Mouse (Mus musculus) CH12.LX (cell line): Measurements from ENCODE around the gene Rfesd. TPM values are rescaled to one million over a fixed set of nuclear protein-coding genes. Genes with fewer than 3 reads are reported as not detected.

Experiments used
- DNase-seq: peaks from one replicate; pipeline ENCODE4 v3.0.0-alpha.2; 2013; ENCODE audit errors: extremely low read depth
- H3K27ac ChIP-seq: 2 replicates; pipeline ENCODE4 v1.5.1; 2012; ENCODE audit warnings: low read depth, mild to moderate bottlenecking, control low read depth, moderate library complexity; ENCODE audit not compliant: insufficient read depth
- H3K27me3 ChIP-seq: replicated peaks from 2 replicates; pipeline ENCODE3; 2012; ENCODE audit warnings: inconsistent platforms
- H3K36me3 ChIP-seq, 2 experiments: replicated peaks in 1 of 2; 2 replicates each; pipeline versions ENCODE3 to v1.6.1; 2012; ENCODE audit warnings: inconsistent platforms in 1 of 2, low read length in 1 of 2, mild to moderate bottlenecking in 1 of 2, mixed read lengths in 1 of 2, moderate library complexity in 1 of 2; ENCODE audit not compliant: control insufficient read depth in 1 of 2, insufficient read depth in 1 of 2
- H3K4me1 ChIP-seq, 2 experiments: 2 replicates each; pipeline ENCODE4 v1.6.1; 2012; ENCODE audit warnings: inconsistent platforms in 1 of 2, moderate library complexity in 1 of 2; ENCODE audit not compliant: insufficient read depth in 2 of 2, control insufficient read depth in 1 of 2
- H3K4me2 ChIP-seq: 2 replicates; pipeline ENCODE4 v1.6.1; 2012; ENCODE audit warnings: low read depth, mild to moderate bottlenecking, control low read depth; ENCODE audit not compliant: poor library complexity, insufficient read depth, severe bottlenecking
- H3K4me3 ChIP-seq, 3 experiments: fragments of 150-350 bp in 1 of 3; sonication (generic) in 1 of 3; replicated peaks in 1 of 3; 2 replicates each; pipeline versions ENCODE3 to v1.5.1; 2011 to 2012; ENCODE audit warnings: low read depth in 2 of 3, low read length in 2 of 3, mild to moderate bottlenecking in 2 of 3, moderate library complexity in 2 of 3, control low read depth in 1 of 3, improper control_type of control experiment in 1 of 3, inconsistent platforms in 1 of 3, mixed read lengths in 1 of 3; ENCODE audit not compliant: poor library complexity in 1 of 3
- H3K79me2 ChIP-seq: replicated peaks from 2 replicates; pipeline ENCODE4 v1.6.1; 2012; ENCODE audit warnings: mild to moderate bottlenecking, moderate library complexity; ENCODE audit not compliant: control insufficient read depth, poor library complexity, insufficient read depth, severe bottlenecking; ENCODE audit errors: extremely low read depth
- H3K9ac ChIP-seq: 2 replicates; pipeline ENCODE4 v1.6.1; 2012; ENCODE audit warnings: low read depth, mild to moderate bottlenecking, control low read depth, moderate library complexity; ENCODE audit not compliant: insufficient read depth
- H3K9me3 ChIP-seq: replicated peaks from 2 replicates; pipeline ENCODE3; 2012; ENCODE audit warnings: low read length, inconsistent platforms, mixed read lengths
- BHLHE40 ChIP-seq: IDR thresholded peaks from 2 replicates; pipeline ENCODE4 v1.6.1; 2011; ENCODE audit warnings: mild to moderate bottlenecking, low read depth, low read length, improper control_type of control experiment
- CHD2 ChIP-seq: IDR thresholded peaks from 2 replicates; pipeline ENCODE4 v1.6.1; 2011; ENCODE audit warnings: low read length, improper control_type of control experiment
- E2F4 ChIP-seq: IDR thresholded peaks from 2 replicates; pipeline ENCODE4 v1.6.1; 2011; ENCODE audit warnings: low read depth, low read length, improper control_type of control experiment; ENCODE audit not compliant: insufficient replicate concordance
- ELF1 ChIP-seq: IDR thresholded peaks from 2 replicates; pipeline ENCODE4 v1.6.1; 2014; ENCODE audit warnings: low read depth, mild to moderate bottlenecking, inconsistent platforms, low read length, improper control_type of control experiment
- ETS1 ChIP-seq: conservative IDR thresholded peaks from 2 replicates; pipeline ENCODE4 v1.6.1; 2012; ENCODE audit warnings: low read depth, mild to moderate bottlenecking, inconsistent platforms, low read length, improper control_type of control experiment, moderate library complexity
- GABPA ChIP-seq: IDR thresholded peaks from 2 replicates; pipeline ENCODE4 v1.6.1; 2012; ENCODE audit warnings: low read depth, low read length, improper control_type of control experiment, inconsistent platforms; ENCODE audit not compliant: insufficient replicate concordance
- HCFC1 ChIP-seq: IDR thresholded peaks from 2 replicates; pipeline ENCODE4 v1.6.1; 2012; ENCODE audit warnings: low read depth, mild to moderate bottlenecking, inconsistent platforms, low read length, improper control_type of control experiment
- IRF4 ChIP-seq: IDR thresholded peaks from 2 replicates; pipeline ENCODE4 v1.6.1; 2014; ENCODE audit warnings: low read depth, mild to moderate bottlenecking, inconsistent platforms, low read length, improper control_type of control experiment
- JUN ChIP-seq: IDR thresholded peaks from 2 replicates; pipeline ENCODE4 v1.6.1; 2011; ENCODE audit warnings: low read depth, mild to moderate bottlenecking, low read length, improper control_type of control experiment, moderate library complexity; ENCODE audit not compliant: insufficient read depth
- JUND ChIP-seq: conservative IDR thresholded peaks from 2 replicates; pipeline ENCODE4 v1.6.1; 2011; ENCODE audit warnings: low read depth, low read length, improper control_type of control experiment
- MAFK ChIP-seq: IDR thresholded peaks from 2 replicates; pipeline ENCODE4 v1.6.1; 2011; ENCODE audit warnings: low read length, improper control_type of control experiment; ENCODE audit not compliant: insufficient replicate concordance
- MAX ChIP-seq: IDR thresholded peaks from 2 replicates; pipeline ENCODE4 v1.6.1; 2011; ENCODE audit warnings: low read length, improper control_type of control experiment
- MAZ ChIP-seq: IDR thresholded peaks from 2 replicates; pipeline ENCODE4 v1.6.1; 2012; ENCODE audit warnings: low read depth, mild to moderate bottlenecking, inconsistent platforms, low read length, improper control_type of control experiment, moderate library complexity
- MEF2A ChIP-seq: IDR thresholded peaks from 2 replicates; pipeline ENCODE4 v1.6.1; 2014; ENCODE audit warnings: low read depth, mild to moderate bottlenecking, inconsistent platforms, low read length, improper control_type of control experiment, borderline replicate concordance
- MYC ChIP-seq: IDR thresholded peaks from 2 replicates; pipeline ENCODE4 v1.6.1; 2011; ENCODE audit warnings: low read depth, mild to moderate bottlenecking, improper control_type of control experiment, low read length
- NRF1 ChIP-seq: IDR thresholded peaks from 2 replicates; pipeline ENCODE4 v1.6.1; 2014; ENCODE audit warnings: low read depth, mild to moderate bottlenecking, inconsistent platforms, low read length, improper control_type of control experiment, moderate library complexity
- PAX5 ChIP-seq: IDR thresholded peaks from 2 replicates; pipeline ENCODE4 v1.6.1; 2012; ENCODE audit warnings: low read length, inconsistent platforms, mixed read lengths
- POLR2A ChIP-seq: IDR thresholded peaks from 2 replicates; pipeline ENCODE4 v1.6.1; 2011; ENCODE audit warnings: low read depth, mild to moderate bottlenecking, improper control_type of control experiment, low read length
- POLR2AphosphoS2 ChIP-seq: IDR thresholded peaks from 2 replicates; pipeline ENCODE4 v1.6.1; 2011; ENCODE audit warnings: low read depth, low read length, improper control_type of control experiment
- RAD21 ChIP-seq: IDR thresholded peaks from 2 replicates; pipeline ENCODE4 v1.6.1; 2011; ENCODE audit warnings: low read depth, mild to moderate bottlenecking, low read length, improper control_type of control experiment, moderate library complexity
- SMC3 ChIP-seq: IDR thresholded peaks from 2 replicates; pipeline ENCODE4 v1.6.1; 2011; ENCODE audit warnings: low read depth, low read length, improper control_type of control experiment
- UBTF ChIP-seq: IDR thresholded peaks from 2 replicates; pipeline ENCODE4 v1.6.1; 2012; ENCODE audit warnings: low read depth, mild to moderate bottlenecking, inconsistent platforms, low read length, improper control_type of control experiment, moderate library complexity
- USF1 ChIP-seq: IDR thresholded peaks from 2 replicates; pipeline ENCODE4 v1.6.1; 2014; ENCODE audit warnings: low read depth, mild to moderate bottlenecking, inconsistent platforms, low read length, improper control_type of control experiment
- ZC3H11A ChIP-seq: IDR thresholded peaks from 2 replicates; pipeline ENCODE4 v1.6.1; 2012; ENCODE audit warnings: low read depth, mild to moderate bottlenecking, inconsistent platforms, low read length, improper control_type of control experiment
- ZKSCAN1 ChIP-seq: IDR thresholded peaks from 2 replicates; pipeline ENCODE4 v1.6.1; 2012; ENCODE audit warnings: low read depth, inconsistent platforms, low read length, improper control_type of control experiment, borderline replicate concordance
- dilution Hi-C: fragments of 300-500 bp; cut with MboI; formaldehyde crosslinking; loops from 2 replicates; pipeline ENCODE4 v1.14.3; 2020; ENCODE audit warnings: low sequenced_read_pairs; ENCODE audit not compliant: extremely low pct_unique_long_range_greater_than_20kb, extremely low pct_ligation_motif_present
- in situ Hi-C: fragments of 300-500 bp; cut with MboI; formaldehyde crosslinking; loops from 3 replicates; pipeline ENCODE4 v1.14.3; 2019; ENCODE audit warnings: low sequenced_read_pairs, low pct_ligation_motif_present, low pct_unique_long_range_greater_than_20kb, mixed read lengths
- polyA plus RNA-seq: library from polyadenylated mRNA; unstranded; fragments of >175 nt; gene quantifications from 2 replicates; pipeline ENCODE4 v1.2.1, GENCODE M21; 2012; ENCODE audit warnings: low read depth; ENCODE audit not compliant: insufficient read length
- total RNA-seq, 2 experiments: library from RNA; depleted of rRNA; stranded (reverse); fragments of 300-350 nt in 1 of 2; fragments of >200 nt in 1 of 2; gene quantifications; 2 replicates each; pipeline ENCODE4 v1.2.3; 2012 to 2014

Gene Rfesd
- total and polyA plus RNA-seq, 3 experiments, result 7.8 to 15.9 (median 9.7) TPM

DNA sequence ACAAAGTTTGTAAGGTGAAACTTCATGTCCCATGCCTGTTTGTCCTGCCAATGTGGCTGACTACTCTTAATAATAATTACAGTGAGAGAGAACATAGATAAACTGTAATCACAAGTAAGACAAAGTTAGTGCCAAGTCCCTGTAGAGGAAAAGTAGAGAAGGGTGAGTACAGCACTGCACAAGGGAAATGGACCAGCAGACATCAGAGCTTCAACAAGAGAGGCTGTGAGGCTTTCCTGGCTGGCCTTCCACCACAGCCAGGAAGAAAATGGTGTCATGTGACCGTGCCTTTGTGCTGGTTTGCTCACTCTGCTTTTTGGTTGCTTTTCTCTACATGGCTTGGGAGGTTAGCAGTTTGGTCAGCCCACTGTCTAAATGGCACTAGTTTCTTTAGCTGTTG is 42.9 kb downstream of the Rfesd start:
- no peaks in the 10 kb centered on the region for H3K4me1 ChIP-seq
- in situ Hi-C loops (no loop called here), dilution Hi-C loops (no loop called here)
- H3K4me2 ChIP-seq, result no peak overlapping the region
- H3K27me3 ChIP-seq, result no peaks in the 10 kb centered on the region
- H3K27ac ChIP-seq, result no peak overlapping the region
- no peak overlapping the region for H3K9ac ChIP-seq
- no peaks in the 10 kb centered on the region for H3K9me3 ChIP-seq
- H3K4me3 ChIP-seq, result no peak overlapping the region
- DNase-seq, result no peak
- no peaks in the 10 kb centered on the region for H3K79me2 ChIP-seq
- no peak for TF ChIP-seq MAX
- TF ChIP-seq CHD2, result no peak
- no peak for TF ChIP-seq E2F4
- no peak for TF ChIP-seq POLR2AphosphoS2
- no peak for TF ChIP-seq BHLHE40
- TF ChIP-seq MYC, result no peak
- TF ChIP-seq ZKSCAN1, result no peak
- no peak for TF ChIP-seq POLR2A
- TF ChIP-seq UBTF, result no peak
- TF ChIP-seq JUND, result no peak
- no peak for TF ChIP-seq RAD21
- TF ChIP-seq ETS1, result no peak
- no peak for TF ChIP-seq PAX5
- TF ChIP-seq USF1, result no peak
- TF ChIP-seq IRF4, result no peak
- no peaks in the 10 kb centered on the region for H3K36me3 ChIP-seq

DNA sequence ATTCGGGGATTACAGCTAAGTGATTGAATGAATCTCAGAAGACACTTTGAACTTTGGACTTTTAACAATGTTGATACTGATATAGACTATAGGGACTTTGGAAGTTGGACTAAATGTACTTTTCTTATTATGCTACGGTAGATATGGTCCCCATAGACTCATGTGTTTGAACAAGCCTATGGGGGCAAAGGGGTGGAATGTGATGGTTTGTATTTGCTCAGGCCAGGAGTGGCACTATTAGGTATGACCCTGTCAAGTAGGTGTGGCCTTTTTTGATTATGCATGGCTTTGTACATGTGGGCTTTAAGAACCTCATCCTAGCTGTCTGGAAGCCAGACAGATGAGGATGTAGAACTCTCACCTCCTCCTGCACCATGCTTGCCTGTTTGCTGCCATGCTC is 44.0 kb downstream of the Rfesd start:
- TF ChIP-seq MAZ (no peak), HCFC1 (no peak), MYC (no peak), BHLHE40 (no peak), SMC3 (no peak), RAD21 (no peak), ELF1 (no peak), GABPA (no peak), NRF1 (no peak), ETS1 (no peak), MEF2A (no peak), ZKSCAN1 (no peak), ZC3H11A (no peak), JUN (no peak), POLR2A (no peak), MAFK (no peak)
- H3K36me3 ChIP-seq, result no peaks in the 10 kb centered on the region
- in situ Hi-C loops, result no loop called here
- no peaks in the 10 kb centered on the region for H3K27me3 ChIP-seq
- dilution Hi-C loops, result no loop called here
- H3K27ac ChIP-seq, result no peak overlapping the region
- H3K9me3 ChIP-seq, result no peaks in the 10 kb centered on the region
- H3K4me2 ChIP-seq, result no peak overlapping the region
- no peak overlapping the region for H3K4me3 ChIP-seq
- no peaks in the 10 kb centered on the region for H3K79me2 ChIP-seq
- H3K4me1 ChIP-seq, result no peaks in the 10 kb centered on the region
- DNase-seq, result no peak
- H3K9ac ChIP-seq, result no peak overlapping the region
